ENCODE assay signal across 21 mouse cellular contexts in genomic region chr1:72196123-72196522, GRCm38 (mm10). TPM values are rescaled to one million over a fixed set of nuclear protein-coding genes. Genes with fewer than 3 reads are reported as not detected.
DNase-seq lines count a peak whose midpoint lies in the region; ATAC-seq lines count a peak whose summit lies in the region.
"Had no signal": no experiment of that assay in that cellular context is flagged by ENCODE, and none has a peak within 500 bp of the region (broad histone marks: within the 10 kb centered on the region; RNA-seq: fewer than 3 reads in every experiment).

No protein-coding gene starts in this region.

- no peak overlapping the region for H3K4me3 ChIP-seq in forebrain, embryonic 15.5 days
- H3K4me3 ChIP-seq: embryonic facial prominence, embryonic 10.5 days; hindbrain, embryonic 13.5 days; liver, embryonic 15.5 days; midbrain, embryonic 13.5 days; neural tube, embryonic 12.5 days had no signal

- no peak overlapping the region for H3K27ac ChIP-seq in forebrain, embryonic 15.5 days (replicated peaks)
- H3K27ac ChIP-seq: embryonic facial prominence, embryonic 10.5 days; hindbrain, embryonic 13.5 days; liver, embryonic 15.5 days; midbrain, embryonic 13.5 days; neural tube, embryonic 12.5 days had no signal

- H3K27me3 ChIP-seq in forebrain, embryonic 15.5 days: no peaks in the 10 kb centered on the region
- H3K27me3 ChIP-seq: hindbrain, embryonic 13.5 days; liver, embryonic 15.5 days; midbrain, embryonic 13.5 days; neural tube, embryonic 12.5 days had no signal

- no peaks in the 10 kb centered on the region for H3K9me3 ChIP-seq in forebrain, embryonic 15.5 days
- H3K9me3 ChIP-seq: embryonic facial prominence, embryonic 10.5 days; hindbrain, embryonic 13.5 days; liver, embryonic 15.5 days; midbrain, embryonic 13.5 days; neural tube, embryonic 12.5 days had no signal

- 81% methylated on average over 5 of the region's 5 CpGs for WGBS in forebrain, embryonic 15.5 days

- peak; percentile 43 to 75; a peak in 3 of 4 replicates for ATAC-seq in hematopoietic stem cell, adult 5-6 weeks (replicated peaks in 1 of 2; ENCODE audit: insufficient read depth in 1 of 2, low FRiP score in 2 of 2, low TSS enrichment in 1 of 2, low read depth in 1 of 2, poor library complexity in 2 of 2, severe bottlenecking in 2 of 2)
- ATAC-seq in megakaryocyte, adult 5-6 weeks (ENCODE audit: poor library complexity, severe bottlenecking): peak; percentile 82
- ATAC-seq in forebrain, embryonic 15.5 days (replicated peaks): no peak
- ATAC-seq in monocyte, adult 5-6 weeks (replicated peaks; ENCODE audit: insufficient number of reproducible peaks, low FRiP score, low TSS enrichment, poor library complexity, severe bottlenecking): no peak
- ATAC-seq: activated CD4-positive, CD25-positive, alpha-beta regulatory T cell, adult 4 months; forebrain, embryonic 16.5 days; midbrain, embryonic 13.5 days had no signal

- no peak overlapping the region for H3K4me2 ChIP-seq in forebrain, embryonic 15.5 days (replicated peaks)
- H3K4me2 ChIP-seq: heart, embryonic 11.5 days; hindbrain, embryonic 13.5 days; liver, embryonic 15.5 days; midbrain, embryonic 13.5 days; neural tube, embryonic 12.5 days had no signal

- H3K4me1 ChIP-seq in forebrain, embryonic 15.5 days: peaks cover 7% of the 10 kb centered on the region; the same call in 1 of the 2 replicates
- H3K4me1 ChIP-seq: liver, embryonic 15.5 days had no signal

- H3K9ac ChIP-seq in forebrain, embryonic 15.5 days (replicated peaks): no peak overlapping the region
- H3K9ac ChIP-seq: hindbrain, embryonic 13.5 days; liver, embryonic 15.5 days; midbrain, embryonic 13.5 days; neural tube, embryonic 12.5 days had no signal

- H3K36me3 ChIP-seq in forebrain, embryonic 15.5 days: no peaks in the 10 kb centered on the region
- H3K36me3 ChIP-seq: embryonic facial prominence, embryonic 10.5 days; hindbrain, embryonic 13.5 days; midbrain, embryonic 13.5 days; neural tube, embryonic 12.5 days had no signal

- DNase-seq in lung, postnatal 25 days (ENCODE audit: low spot score): peak; percentile 24
- DNase-seq in lung, postnatal 10 days: no peak
- DNase-seq in cerebellum, postnatal 36 days: no peak
- DNase-seq: adrenal gland, postnatal 10 days; cerebellum, adult 9-10 months; gastrocnemius, postnatal 10 days; heart, adult 11 months; thymus, adult 18-20 months; thymus, postnatal 4 days had no signal

RNA-seq across cellular contexts. Expression of gene Mreg, which starts 16.0 kb away (rescaled TPM):
- total RNA-seq in hematopoietic stem cell, adult 5-6 weeks (2017): not detected in 2 replicates
- 0.18 and 1.6 TPM in 2 replicates for total RNA-seq in megakaryocyte, adult 5-6 weeks (2015)
- total RNA-seq in megakaryocyte, adult 5-6 weeks (2017): 0.37 and 1.1 TPM in 2 replicates
- polyA plus RNA-seq in forebrain, embryonic 15.5 days (2015; fragmentation: Nextera tagmentation; extraction: Ambion mirVana): 0.94 and 1.4 TPM in 2 replicates
- total RNA-seq in monocyte, adult 5-6 weeks (2017): 0.53 to 0.78 TPM (median 0.57 TPM) in 3 replicates

Comparison
In these comparisons a context has a peak if more than half of its experiments do, and no peak if none do; other contexts are left out.
1. ATAC-seq: peak in hematopoietic stem cell, adult 5-6 weeks (2 of 2) and megakaryocyte, adult 5-6 weeks (single experiment); none in forebrain, embryonic 15.5 days (single experiment) and monocyte, adult 5-6 weeks (single experiment).